26 mouse cellular contexts compared by ENCODE assay signal in genomic region chr16:43476921-43477320, GRCm38 (mm10).
"Had no signal": no experiment of that assay in that cellular context is flagged by ENCODE, and none has a peak within 500 bp of the region (broad histone marks: within the 10 kb centered on the region; RNA-seq: fewer than 3 reads in every experiment).

No protein-coding gene starts in this region.

- H3K36me3 ChIP-seq: embryonic facial prominence, embryonic 10.5 days; embryonic facial prominence, embryonic 12.5 days; embryonic facial prominence, embryonic 13.5 days; embryonic facial prominence, embryonic 15.5 days; forebrain, embryonic 10.5 days; forebrain, embryonic 12.5 days; forebrain, embryonic 15.5 days; heart, embryonic 10.5 days had no signal

- H3K9me3 ChIP-seq: embryonic facial prominence, embryonic 10.5 days; embryonic facial prominence, embryonic 12.5 days; embryonic facial prominence, embryonic 13.5 days; embryonic facial prominence, embryonic 15.5 days; forebrain, embryonic 10.5 days; forebrain, embryonic 12.5 days; forebrain, embryonic 13.5 days; forebrain, embryonic 15.5 days; heart, embryonic 10.5 days had no signal

- DNase-seq: cerebellum, adult 8-10 months; cerebellum, adult 9-10 months; cerebellum, adult 9-11 months; cerebellum, postnatal 10 days; cerebellum, postnatal 25 days; cerebellum, postnatal 36 days; embryo, embryonic 11 days; forebrain, postnatal 0 days; gastrocnemius, postnatal 10 days; gastrocnemius, postnatal 14 days; gastrocnemius, postnatal 25 days; gastrocnemius, postnatal 36 days; heart, adult 18-20 months; heart, adult 2 months had no signal

- H3K4me2 ChIP-seq: embryonic facial prominence, embryonic 12.5 days; embryonic facial prominence, embryonic 13.5 days; embryonic facial prominence, embryonic 15.5 days; forebrain, embryonic 12.5 days; forebrain, embryonic 13.5 days; forebrain, embryonic 15.5 days had no signal

- H3K27ac ChIP-seq: embryonic facial prominence, embryonic 10.5 days; embryonic facial prominence, embryonic 12.5 days; embryonic facial prominence, embryonic 13.5 days; embryonic facial prominence, embryonic 15.5 days; forebrain, embryonic 10.5 days; forebrain, embryonic 12.5 days; forebrain, embryonic 13.5 days; forebrain, embryonic 15.5 days; heart, adult 2 months; heart, embryonic 10.5 days had no signal

- ATAC-seq: forebrain, embryonic 13.5 days; forebrain, embryonic 14.5 days; forebrain, embryonic 15.5 days; forebrain, embryonic 16.5 days; forebrain, postnatal 0 days had no signal

- H3K4me1 ChIP-seq: embryonic facial prominence, embryonic 10.5 days; embryonic facial prominence, embryonic 12.5 days; embryonic facial prominence, embryonic 13.5 days; embryonic facial prominence, embryonic 15.5 days; forebrain, embryonic 10.5 days; forebrain, embryonic 12.5 days; forebrain, embryonic 13.5 days; forebrain, embryonic 15.5 days had no signal

- H3K27me3 ChIP-seq: embryonic facial prominence, embryonic 12.5 days; embryonic facial prominence, embryonic 13.5 days; embryonic facial prominence, embryonic 15.5 days; forebrain, embryonic 12.5 days; forebrain, embryonic 13.5 days; forebrain, embryonic 15.5 days had no signal

- H3K4me3 ChIP-seq: embryonic facial prominence, embryonic 10.5 days; embryonic facial prominence, embryonic 12.5 days; embryonic facial prominence, embryonic 13.5 days; embryonic facial prominence, embryonic 15.5 days; erythroblast, embryonic 14.5 days; forebrain, embryonic 10.5 days; forebrain, embryonic 12.5 days; forebrain, embryonic 13.5 days; forebrain, embryonic 15.5 days; heart, adult 2 months; heart, embryonic 10.5 days had no signal

- H3K9ac ChIP-seq: embryonic facial prominence, embryonic 12.5 days; embryonic facial prominence, embryonic 13.5 days; embryonic facial prominence, embryonic 15.5 days; forebrain, embryonic 12.5 days; forebrain, embryonic 13.5 days; forebrain, embryonic 15.5 days; forebrain, postnatal 0 days had no signal
